Mouse (Mus musculus) lung, postnatal 0 days (tissue): ENCODE results near the gene Rhox3c.
"Not testable (repeated sequence)": the region's sequence is repeated elsewhere in the genome, so short reads cannot be mapped to it uniquely, and the experiment has no call there.

Experiments used
- CTCF ChIP-seq: IDR thresholded peaks from 2 replicates; pipeline ENCODE4 v1.5.1; 2016; ENCODE audit warnings: antibody characterized with exemption, mild to moderate bottlenecking
- EP300 ChIP-seq: IDR thresholded peaks from 2 replicates; pipeline ENCODE4 v1.6.1; 2016; ENCODE audit warnings: antibody characterized with exemption, mild to moderate bottlenecking, control low read depth

DNA sequence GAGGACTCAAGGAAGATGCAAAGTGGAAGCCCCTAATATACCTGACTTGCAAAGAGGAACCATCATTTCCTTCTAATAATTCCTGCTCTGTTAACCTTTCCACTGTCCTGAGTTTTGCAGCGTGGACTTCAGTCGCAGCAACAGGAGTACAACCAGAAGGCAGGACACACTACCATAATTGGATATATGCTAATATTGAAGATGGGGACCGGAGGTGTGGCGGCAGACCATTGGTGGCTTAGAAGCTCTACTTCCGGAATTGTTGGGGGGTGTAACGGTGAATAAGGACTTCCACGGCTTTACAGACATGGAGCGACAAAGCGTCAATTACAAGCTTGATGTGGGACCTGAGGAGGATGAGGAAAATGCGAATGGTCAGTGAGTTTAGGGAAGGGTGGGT, 5.0 kb upstream of the Rhox3c start, which contains the start of gene Rhox2c:
- TF ChIP-seq CTCF, EP300: not testable (repeated sequence)
